Mouse (Mus musculus): ENCODE data around the gene Atp1b1. TPM values are rescaled to one million over a fixed set of nuclear protein-coding genes. Genes with fewer than 3 reads are reported as not detected.

Atp1b1 gene
- polyA plus RNA-seq, 2 experiments: 6.5 to 7.9 TPM

GRCm38 (mm10) chr1:164457531-164458244 is 467 bp downstream of the Atp1b1 start:
- peak; percentile 65 for ATAC-seq (ENCODE audit: insufficient read depth)
- Histone ChIP-seq H3K4me3 (ENCODE audit: insufficient read depth in 1 of 2, low read depth in 2 of 2, low read length in 2 of 2) (peak overlapping the region; percentile 43 to 55), H3K9ac (replicated peaks) (peak overlapping the region; percentile 25; the same call in 1 of the 2 replicates), H3K9me3 (ENCODE audit: control insufficient read depth, low read length) (no peaks in the 10 kb centered on the region), H3K4me2 (ENCODE audit: low read depth) (peak overlapping the region; percentile 23), H3K36me3 (replicated peaks; ENCODE audit: control insufficient read depth, insufficient read depth, low read depth) (no peaks in the 10 kb centered on the region), H3K27me3 (ENCODE audit: control insufficient read depth, insufficient read depth, low read length) (peaks cover 33% of the 10 kb centered on the region), H3K27ac (no peak overlapping the region), H3K4me1 (replicated peaks; ENCODE audit: control insufficient read depth in 2 of 2, insufficient read depth in 2 of 2, low read length in 1 of 2) (no peaks in the 10 kb centered on the region)
- WGBS (ENCODE audit: insufficient replicate concordance): under 1% methylated on average over 72 of the region's 76 CpGs
- DNase-seq (ENCODE audit: low read depth in 3 of 3, low spot score in 3 of 3): no peak
- TF ChIP-seq CTCF (IDR thresholded peaks at IDR 0.05; ENCODE audit: low read depth): no peak
- no peak for TF ChIP-seq EP300 (IDR thresholded peaks at IDR 0.05; ENCODE audit: low read depth)

- no peak for TF ChIP-seq EP300 (IDR thresholded peaks at IDR 0.05; ENCODE audit: low read depth)
- TF ChIP-seq CTCF (IDR thresholded peaks at IDR 0.05; ENCODE audit: low read depth): no peak
- H3K27me3 ChIP-seq (ENCODE audit: control insufficient read depth, insufficient read depth, low read length): peaks cover 33% of the 10 kb centered on the region
- no peak for DNase-seq (ENCODE audit: low read depth in 3 of 3, low spot score in 3 of 3)
- H3K4me3 ChIP-seq (ENCODE audit: insufficient read depth in 1 of 2, low read depth in 2 of 2, low read length in 2 of 2): peak overlapping the region; percentile 43 to 46
- no peak overlapping the region for H3K9ac ChIP-seq (replicated peaks)
- no peaks in the 10 kb centered on the region for H3K4me1 ChIP-seq (replicated peaks; ENCODE audit: control insufficient read depth in 2 of 2, insufficient read depth in 2 of 2, low read length in 1 of 2)
- H3K9me3 ChIP-seq (ENCODE audit: control insufficient read depth, low read length): no peaks in the 10 kb centered on the region
- peak overlapping the region; percentile 23 for H3K4me2 ChIP-seq (ENCODE audit: low read depth)
- ATAC-seq (ENCODE audit: insufficient read depth): no peak
- H3K27ac ChIP-seq: no peak overlapping the region
- no peaks in the 10 kb centered on the region for H3K36me3 ChIP-seq (replicated peaks; ENCODE audit: control insufficient read depth, insufficient read depth, low read depth)
- WGBS (ENCODE audit: insufficient replicate concordance): 10% methylated on average over 8 of the region's 8 CpGs
Observed at GRCm38 (mm10) chr1:164456731-164457130, 1.4 kb downstream of the Atp1b1 start.

DNA sequence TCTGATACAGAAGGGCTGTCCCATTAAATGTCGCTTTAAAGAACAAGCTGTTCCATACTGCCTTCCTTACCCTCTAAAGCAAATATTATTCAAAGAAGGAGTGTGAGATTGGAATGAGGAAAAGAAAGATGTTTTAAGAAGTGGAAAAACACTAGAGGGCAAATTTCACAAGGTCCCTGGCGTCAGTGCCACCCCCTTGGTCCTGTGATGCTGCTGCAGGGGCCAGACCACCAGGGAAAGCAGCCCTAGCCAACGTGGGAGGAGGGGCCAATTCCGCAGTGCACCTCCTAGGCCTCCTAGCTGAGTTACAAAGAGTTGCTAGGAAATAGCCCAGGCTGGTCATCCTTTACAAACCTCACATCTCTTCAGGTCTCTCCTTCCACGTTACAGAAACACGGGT is 2.1 kb downstream of the Atp1b1 start:
- no peak overlapping the region for H3K27ac ChIP-seq
- H3K36me3 ChIP-seq (replicated peaks; ENCODE audit: control insufficient read depth, insufficient read depth, low read depth): no peaks in the 10 kb centered on the region
- H3K9me3 ChIP-seq (ENCODE audit: control insufficient read depth, low read length): no peaks in the 10 kb centered on the region
- DNase-seq (ENCODE audit: low read depth in 3 of 3, low spot score in 3 of 3) (no peak), ATAC-seq (ENCODE audit: insufficient read depth) (no peak)
- peak overlapping the region in 1 of 2 experiments; percentile 43; a peak in 1 of 4 replicates for H3K4me3 ChIP-seq (ENCODE audit: insufficient read depth in 1 of 2, low read depth in 2 of 2, low read length in 2 of 2)
- peak overlapping the region; percentile 23 for H3K4me2 ChIP-seq (ENCODE audit: low read depth)
- no peaks in the 10 kb centered on the region for H3K4me1 ChIP-seq (replicated peaks; ENCODE audit: control insufficient read depth in 2 of 2, insufficient read depth in 2 of 2, low read length in 1 of 2)
- H3K9ac ChIP-seq (replicated peaks): no peak overlapping the region
- no peak for TF ChIP-seq EP300 (IDR thresholded peaks at IDR 0.05; ENCODE audit: low read depth)
- no peak; the same call in 1 of the 2 replicates for TF ChIP-seq CTCF (IDR thresholded peaks at IDR 0.05; ENCODE audit: low read depth)
- WGBS (ENCODE audit: insufficient replicate concordance): 24% methylated on average over 6 of the region's 6 CpGs
- peaks cover 33% of the 10 kb centered on the region for H3K27me3 ChIP-seq (ENCODE audit: control insufficient read depth, insufficient read depth, low read length)

DNA sequence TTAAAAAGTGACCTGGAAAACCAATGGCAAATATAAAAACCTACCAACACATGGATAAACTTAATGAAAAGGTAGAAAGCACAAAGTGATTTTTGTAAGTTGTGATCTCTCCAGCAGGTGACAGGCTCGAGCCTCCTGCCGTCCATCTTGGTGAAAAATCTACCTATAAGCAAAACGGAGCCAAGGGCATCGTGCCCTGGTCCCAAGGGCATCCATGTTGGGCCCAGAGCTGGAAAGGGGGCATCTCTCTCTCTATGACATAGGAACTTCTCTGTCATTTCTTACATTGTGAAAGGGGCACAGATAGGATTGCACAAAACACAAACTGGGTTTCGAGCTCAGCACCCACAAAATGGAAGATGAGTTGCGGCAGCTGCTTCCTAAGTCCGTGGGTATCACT is 2.5 kb downstream of the Atp1b1 start:
- TF ChIP-seq EP300 (IDR thresholded peaks at IDR 0.05; ENCODE audit: low read depth) (no peak), CTCF (IDR thresholded peaks at IDR 0.05; ENCODE audit: low read depth) (no peak)
- 61% methylated on average over 7 of the region's 7 CpGs for whole genome bisulfite sequencing (ENCODE audit: insufficient replicate concordance)
- Histone ChIP-seq H3K36me3 (replicated peaks; ENCODE audit: control insufficient read depth, insufficient read depth, low read depth) (no peaks in the 10 kb centered on the region), H3K27me3 (ENCODE audit: control insufficient read depth, insufficient read depth, low read length) (peaks cover 33% of the 10 kb centered on the region), H3K27ac (no peak overlapping the region), H3K9me3 (ENCODE audit: control insufficient read depth, low read length) (no peaks in the 10 kb centered on the region), H3K4me2 (ENCODE audit: low read depth) (peak overlapping the region; percentile 23), H3K4me1 (replicated peaks; ENCODE audit: control insufficient read depth in 2 of 2, insufficient read depth in 2 of 2, low read length in 1 of 2) (no peaks in the 10 kb centered on the region), H3K4me3 (ENCODE audit: insufficient read depth in 1 of 2, low read depth in 2 of 2, low read length in 2 of 2) (no peak overlapping the region), H3K9ac (replicated peaks) (no peak overlapping the region)
- DNase-seq (ENCODE audit: low read depth in 3 of 3, low spot score in 3 of 3): no peak
- no peak for ATAC-seq (ENCODE audit: insufficient read depth)

- Histone ChIP-seq H3K9ac (replicated peaks) (no peak overlapping the region), H3K4me2 (ENCODE audit: low read depth) (peak overlapping the region; percentile 36; the same call in 1 of the 2 replicates), H3K36me3 (replicated peaks; ENCODE audit: control insufficient read depth, insufficient read depth, low read depth) (no peaks in the 10 kb centered on the region), H3K4me3 (ENCODE audit: insufficient read depth in 1 of 2, low read depth in 2 of 2, low read length in 2 of 2) (no peak overlapping the region), H3K9me3 (ENCODE audit: control insufficient read depth, low read length) (no peaks in the 10 kb centered on the region), H3K27ac (no peak overlapping the region), H3K4me1 (replicated peaks; ENCODE audit: control insufficient read depth in 2 of 2, insufficient read depth in 2 of 2, low read length in 1 of 2) (peaks cover 0 to 3% of the 10 kb centered on the region in 2 experiments; a peak in 1 of 4 replicates), H3K27me3 (ENCODE audit: control insufficient read depth, insufficient read depth, low read length) (peaks cover 33% of the 10 kb centered on the region)
- WGBS (ENCODE audit: insufficient replicate concordance): 49% methylated on average over 14 of the region's 14 CpGs
- no peak for TF ChIP-seq CTCF (IDR thresholded peaks at IDR 0.05; ENCODE audit: low read depth)
- TF ChIP-seq EP300 (IDR thresholded peaks at IDR 0.05; ENCODE audit: low read depth): no peak
- DNase-seq (ENCODE audit: low read depth in 3 of 3, low spot score in 3 of 3) (no peak), ATAC-seq (ENCODE audit: insufficient read depth) (no peak)
Observed at GRCm38 (mm10) chr1:164454747-164455400, 3.3 kb downstream of the Atp1b1 start.
